In the genomic region with DNA sequence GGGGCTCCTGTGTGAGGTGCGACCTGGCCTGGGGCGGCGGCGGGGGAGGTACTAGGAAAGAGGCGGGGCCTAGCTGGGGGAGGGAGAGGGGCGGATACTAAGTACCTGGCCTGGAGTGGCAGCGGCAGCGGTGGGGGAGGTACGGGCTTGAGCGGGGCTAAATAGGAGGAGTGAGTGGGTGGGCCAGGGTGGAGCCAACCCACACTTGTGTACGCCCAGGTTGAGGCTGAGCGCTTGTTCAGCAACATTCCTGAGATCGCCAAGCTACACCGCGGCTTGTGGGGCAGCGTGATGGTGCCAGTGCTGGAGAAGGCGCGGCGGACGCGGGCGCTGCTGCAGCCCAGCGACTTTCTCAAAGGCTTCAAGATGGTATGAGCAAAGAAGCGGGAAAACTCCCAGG, we compare ENCODE assay signal across 9 mouse cellular contexts. TPM values are rescaled to one million over a fixed set of nuclear protein-coding genes. Genes with fewer than 3 reads are reported as not detected.
A peak's percentile ranks its signal among the peaks of the same experiment; 100 is the strongest.
DNase-seq lines count a peak whose midpoint lies in the region; ATAC-seq and TF ChIP-seq lines count a peak whose summit lies in the region.
"Had no signal": no experiment of that assay in that cellular context is flagged by ENCODE, and none has a peak within 500 bp of the region (broad histone marks: within the 10 kb centered on the region; RNA-seq: fewer than 3 reads in every experiment).

No protein-coding gene starts in this region.

- ATAC-seq in intestine, embryonic 15.5 days, result peak; percentile 88
- ATAC-seq in liver, embryonic 15.5 days (ENCODE audit: insufficient read depth), result peak; percentile 70

- no peaks in the 10 kb centered on the region for H3K9me3 ChIP-seq in heart, embryonic 10.5 days
- H3K9me3 ChIP-seq in intestine, embryonic 15.5 days, result no peaks in the 10 kb centered on the region
- H3K9me3 ChIP-seq in liver, embryonic 15.5 days (replicated peaks), result no peaks in the 10 kb centered on the region

- TF ChIP-seq CTCF in cortical plate, adult 2 months (IDR thresholded peaks at IDR 0.05; ENCODE audit: extremely low read depth, insufficient read depth, low read length), result no peak
- TF ChIP-seq CTCF in olfactory bulb, adult 2 months (IDR thresholded peaks at IDR 0.05; ENCODE audit: insufficient read depth, low read depth, low read length), result no peak

- H3K27ac ChIP-seq in heart, embryonic 10.5 days, result peak overlapping the region; percentile 72
- no peak overlapping the region for H3K27ac ChIP-seq in cortical plate, adult 2 months (ENCODE audit: insufficient read depth, low read length)
- peak overlapping the region; percentile 52 for H3K27ac ChIP-seq in intestine, embryonic 15.5 days
- peak overlapping the region; percentile 89 for H3K27ac ChIP-seq in liver, embryonic 15.5 days (replicated peaks)
- H3K27ac ChIP-seq in olfactory bulb, adult 2 months (ENCODE audit: insufficient read depth, low read depth, low read length), result no peak overlapping the region

- no peak for TF ChIP-seq POLR2A in cortical plate, adult 2 months (IDR thresholded peaks at IDR 0.05; ENCODE audit: extremely low read depth, insufficient read depth, low read length)
- no peak for TF ChIP-seq POLR2A in olfactory bulb, adult 2 months (IDR thresholded peaks at IDR 0.05; ENCODE audit: insufficient read depth, low read depth, low read length)

- peak overlapping the region; percentile 36 for H3K9ac ChIP-seq in intestine, embryonic 15.5 days
- H3K9ac ChIP-seq in liver, embryonic 15.5 days, result peak overlapping the region; percentile 47; the same call in 1 of the 2 replicates

- peaks cover 85% of the 10 kb centered on the region for H3K36me3 ChIP-seq in heart, embryonic 10.5 days
- H3K36me3 ChIP-seq in intestine, embryonic 15.5 days, result peaks cover 11% of the 10 kb centered on the region
- peaks cover 77% of the 10 kb centered on the region for H3K36me3 ChIP-seq in liver, embryonic 15.5 days (replicated peaks)

- peaks cover 27% of the 10 kb centered on the region for H3K4me1 ChIP-seq in heart, embryonic 10.5 days
- H3K4me1 ChIP-seq in cortical plate, adult 2 months (ENCODE audit: control insufficient read depth, insufficient read depth, low read length), result peaks cover 2% of the 10 kb centered on the region; the same call in 1 of the 2 replicates
- peaks cover 6% of the 10 kb centered on the region for H3K4me1 ChIP-seq in intestine, embryonic 15.5 days (replicated peaks)
- peaks cover 52% of the 10 kb centered on the region for H3K4me1 ChIP-seq in liver, embryonic 15.5 days (replicated peaks)
- peaks cover 25% of the 10 kb centered on the region for H3K4me1 ChIP-seq in olfactory bulb, adult 2 months (ENCODE audit: control insufficient read depth, insufficient read depth, low read length)

- 9% methylated on average over 24 of the region's 24 CpGs for WGBS in heart, embryonic 10.5 days
- 6% methylated on average over 24 of the region's 24 CpGs for WGBS in intestine, embryonic 15.5 days
- WGBS in liver, embryonic 15.5 days (ENCODE audit: insufficient replicate concordance), result 62% methylated on average over 24 of the region's 24 CpGs
- WGBS in olfactory bulb, adult 2 months, result 22% methylated on average over 24 of the region's 24 CpGs

- peak; percentile 91 for DNase-seq in heart, embryonic 10.5 days (ENCODE audit: low spot score)
- no peak for DNase-seq in heart, postnatal 10 days
- no peak for DNase-seq in left cerebral cortex, adult 11 months (ENCODE audit: low spot score)
- no peak for DNase-seq in left cerebral cortex, adult 18-20 months (ENCODE audit: low spot score in 2 of 2)

- peak overlapping the region; percentile 59 for H3K4me3 ChIP-seq in heart, embryonic 10.5 days
- H3K4me3 ChIP-seq in cortical plate, adult 2 months (ENCODE audit: insufficient read depth, low read length), result peak overlapping the region; percentile 1; the same call in 1 of the 2 replicates
- peak overlapping the region; percentile 39 for H3K4me3 ChIP-seq in intestine, embryonic 15.5 days (replicated peaks)
- peak overlapping the region; percentile 54 for H3K4me3 ChIP-seq in liver, embryonic 15.5 days (replicated peaks)
- H3K4me3 ChIP-seq in olfactory bulb, adult 2 months (ENCODE audit: insufficient read depth, low read depth, low read length), result peak overlapping the region; percentile 29

- peak overlapping the region; percentile 79 for H3K4me2 ChIP-seq in intestine, embryonic 15.5 days (replicated peaks)
- H3K4me2 ChIP-seq in liver, embryonic 15.5 days, result peak overlapping the region; percentile 85

- H3K27me3 ChIP-seq in heart, embryonic 10.5 days (ENCODE audit: insufficient read depth, poor library complexity, severe bottlenecking), result peaks cover 51% of the 10 kb centered on the region
- no peaks in the 10 kb centered on the region for H3K27me3 ChIP-seq in intestine, embryonic 15.5 days (replicated peaks)
- no peaks in the 10 kb centered on the region for H3K27me3 ChIP-seq in liver, embryonic 15.5 days

- intact Hi-C loops in heart, postnatal 10 days (cut with DNase I), result no loop called here

RNA-seq across cellular contexts. Expression of gene Tnfrsf25, which starts 8.2 kb away (rescaled TPM):
- polyA plus RNA-seq in heart, embryonic 10.5 days (2016; fragmentation: Nextera tagmentation; extraction: Ambion mirVana), result 0.90 and 1.3 TPM in 2 replicates
- total RNA-seq in heart, postnatal 10 days (2021), result 1 to 10 TPM; 1.9 TPM
- 12.7 and 14.7 TPM in 2 replicates for polyA plus RNA-seq in cortical plate, adult 2 months (2012; rRNA removed)
- 1.4 and 1.5 TPM in 2 replicates for polyA plus RNA-seq in intestine, embryonic 15.5 days (2015; fragmentation: Nextera tagmentation; extraction: Ambion mirVana)
- polyA plus RNA-seq in liver, embryonic 15.5 days (2015; fragmentation: Nextera tagmentation; extraction: Ambion mirVana), result 0.37 and 0.50 TPM in 2 replicates
- not detected in 2 replicates for polyA plus RNA-seq in olfactory bulb, adult 2 months (2012; ENCODE audit: insufficient read depth, insufficient read length, low replicate concordance, missing spikeins)
- total RNA-seq in left cerebral cortex, adult 18-20 months (2021), result 10 to 100 TPM; 19.0 to 20.7 TPM

RNA-seq across cellular contexts. Expression of gene Plekhg5, which starts 35.2 kb away (rescaled TPM):
- polyA plus RNA-seq in heart, embryonic 10.5 days (2016; fragmentation: Nextera tagmentation; extraction: Ambion mirVana), result 10.1 and 10.2 TPM in 2 replicates
- total RNA-seq in heart, postnatal 10 days (2021), result 10 to 100 TPM; 33.5 to 35.8 TPM
- 59.9 and 72.3 TPM in 2 replicates for polyA plus RNA-seq in cortical plate, adult 2 months (2012; rRNA removed)
- 11.0 and 12.9 TPM in 2 replicates for polyA plus RNA-seq in intestine, embryonic 15.5 days (2015; fragmentation: Nextera tagmentation; extraction: Ambion mirVana)
- 5.1 and 5.9 TPM in 2 replicates for polyA plus RNA-seq in liver, embryonic 15.5 days (2015; fragmentation: Nextera tagmentation; extraction: Ambion mirVana)
- not detected in 2 replicates for polyA plus RNA-seq in olfactory bulb, adult 2 months (2012; ENCODE audit: insufficient read depth, insufficient read length, low replicate concordance, missing spikeins)
- total RNA-seq in left cerebral cortex, adult 18-20 months (2021), result 10 to 100 TPM; 80.0 to 91.9 TPM

RNA-seq across cellular contexts. Expression of gene Espn, which starts 44.7 kb away (rescaled TPM):
- 1.4 and 4.0 TPM in 2 replicates for polyA plus RNA-seq in heart, embryonic 10.5 days (2016; fragmentation: Nextera tagmentation; extraction: Ambion mirVana)
- 1 to 10 TPM; 1.3 to 1.4 TPM for total RNA-seq in heart, postnatal 10 days (2021)
- 1.8 and 2.6 TPM in 2 replicates for polyA plus RNA-seq in cortical plate, adult 2 months (2012; rRNA removed)
- polyA plus RNA-seq in intestine, embryonic 15.5 days (2015; fragmentation: Nextera tagmentation; extraction: Ambion mirVana), result 29.2 and 30.8 TPM in 2 replicates
- polyA plus RNA-seq in liver, embryonic 15.5 days (2015; fragmentation: Nextera tagmentation; extraction: Ambion mirVana), result 1.5 and 2.0 TPM in 2 replicates
- polyA plus RNA-seq in olfactory bulb, adult 2 months (2012; ENCODE audit: insufficient read depth, insufficient read length, low replicate concordance, missing spikeins), result not detected in 2 replicates
- 1 to 10 TPM; 3.0 to 3.4 TPM for total RNA-seq in left cerebral cortex, adult 18-20 months (2021)

RNA-seq across cellular contexts. Expression of gene Hes2, which starts 51.2 kb away (rescaled TPM):
- polyA plus RNA-seq in heart, embryonic 10.5 days (2016; fragmentation: Nextera tagmentation; extraction: Ambion mirVana), result not detected in 2 replicates
- not detected for total RNA-seq in heart, postnatal 10 days (2021)
- not detected in 2 replicates for polyA plus RNA-seq in cortical plate, adult 2 months (2012; rRNA removed)
- polyA plus RNA-seq in intestine, embryonic 15.5 days (2015; fragmentation: Nextera tagmentation; extraction: Ambion mirVana), result 0.30 and 0.42 TPM in 2 replicates
- polyA plus RNA-seq in liver, embryonic 15.5 days (2015; fragmentation: Nextera tagmentation; extraction: Ambion mirVana), result 0.14 TPM in 1 of 2 replicates, not detected in the other
- not detected in 2 replicates for polyA plus RNA-seq in olfactory bulb, adult 2 months (2012; ENCODE audit: insufficient read depth, insufficient read length, low replicate concordance, missing spikeins)
- not detected for total RNA-seq in left cerebral cortex, adult 18-20 months (2021)
- total RNA-seq: MEL had no signal

Comparison
In these comparisons a context has a peak if more than half of its experiments do, and no peak if none do; other contexts are left out.
1. H3K27ac ChIP-seq: peak in heart, embryonic 10.5 days (single experiment), intestine, embryonic 15.5 days (single experiment) and liver, embryonic 15.5 days (single experiment); none in cortical plate, adult 2 months (single experiment) and olfactory bulb, adult 2 months (single experiment).
2. H3K4me3 ChIP-seq: peak in every context shown above with its lines; median percentile 59 in heart, embryonic 10.5 days; 54 in liver, embryonic 15.5 days; 39 in intestine, embryonic 15.5 days; 29 in olfactory bulb, adult 2 months; 1 in cortical plate, adult 2 months.